Mouse (Mus musculus) stomach, postnatal 0 days (tissue): ENCODE data around the gene Pakap.

Experiments
- CTCF ChIP-seq: IDR thresholded peaks from 2 replicates; pipeline ENCODE4 v1.5.1; 2016; ENCODE audit warnings: antibody characterized with exemption, low read depth, mild to moderate bottlenecking, moderate library complexity
- EP300 ChIP-seq: optimal IDR thresholded peaks from 2 replicates; pipeline ENCODE3; 2016; ENCODE audit warnings: antibody characterized with exemption

GRCm38 (mm10) chr4:57723659-57724058 is 155.7 kb downstream of the Pakap start:
- TF ChIP-seq CTCF (peak; percentile 64), EP300 (no peak)
